Mouse (Mus musculus) layer of hippocampus, adult 2 months (tissue): ENCODE data around the gene Prss35. TPM values are rescaled to one million over a fixed set of nuclear protein-coding genes. Genes with fewer than 3 reads are reported as not detected.

ENCODE experiments used
- DNase-seq, 2 experiments: peaks; one replicate each; pipeline ENCODE4 v3.0.0; 2022; ENCODE audit warnings: low spot score in 2 of 2
- H3K27ac ChIP-seq: fragments of 200-600 bp; 2 replicates; pipeline ENCODE4 v1.8.1; 2022
- H3K4me3 ChIP-seq: fragments of 200-600 bp; 2 replicates; pipeline ENCODE4 v1.8.1; 2022; ENCODE audit warnings: mild to moderate bottlenecking
- CTCF ChIP-seq: fragments of 200-600 bp; conservative IDR thresholded peaks from 2 replicates; pipeline ENCODE4 v1.8.1; 2022; ENCODE audit warnings: antibody characterized with exemption, mild to moderate bottlenecking, moderate library complexity
- total RNA-seq, 2 experiments: library from RNA; stranded (reverse); gene quantifications; 2 replicates each; pipeline ENCODE4 v1.2.3; 2021

Gene Prss35
- total RNA-seq, 2 experiments from 2014 or later = 5.3 to 5.9 TPM

GRCm38 (mm10) chr9:86739971-86740370 is 3.5 kb upstream of the Prss35 start:
- no peak for TF ChIP-seq CTCF
- no peak for DNase-seq
- no peak overlapping the region for H3K27ac ChIP-seq
- H3K4me3 ChIP-seq = no peak overlapping the region

DNA sequence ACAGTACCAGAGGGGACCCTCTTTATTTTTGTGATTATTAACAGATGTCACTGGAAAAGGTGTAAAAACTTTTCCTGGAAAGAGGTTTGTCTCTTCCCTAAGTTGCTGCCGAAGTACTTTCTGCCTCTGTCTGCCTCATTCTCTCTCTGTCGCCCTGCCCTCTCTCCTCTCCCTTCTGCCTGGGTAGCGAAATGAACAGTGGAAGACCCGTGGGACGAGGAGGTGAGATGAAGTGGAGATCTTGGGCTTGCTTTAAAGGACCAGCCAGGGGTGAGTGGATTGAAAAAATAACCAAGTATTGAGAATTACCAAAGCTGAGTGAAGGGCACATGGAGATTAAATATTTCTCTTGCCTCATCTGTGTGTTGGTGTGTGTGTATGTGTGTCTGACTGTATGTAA is 592 bp downstream of the Prss35 start:
- TF ChIP-seq CTCF = no peak
- H3K27ac ChIP-seq = peak overlapping the region; percentile 6; the same call in 1 of the 2 replicates
- DNase-seq = no peak
- peak overlapping the region; percentile 43 for H3K4me3 ChIP-seq

- 0 out of 2 replicates have a peak overlapping the region, but pooled peaks have one; percentile 12 for H3K27ac ChIP-seq
- TF ChIP-seq CTCF = peak; percentile 96
- peak overlapping the region; percentile 9; the same call in 1 of the 2 replicates for H3K4me3 ChIP-seq
- DNase-seq = peak; percentile 72 to 90
Measured at GRCm38 (mm10) chr9:86745926-86746581, 2.6 kb downstream of the Prss35 start.

GRCm38 (mm10) chr9:86762477-86763376 is 19.3 kb downstream of the Prss35 start:
- no peak overlapping the region for H3K4me3 ChIP-seq
- TF ChIP-seq CTCF = no peak
- no peak for DNase-seq
- no peak overlapping the region for H3K27ac ChIP-seq

- DNase-seq = no peak
- no peak for TF ChIP-seq CTCF
- H3K4me3 ChIP-seq = no peak overlapping the region
- H3K27ac ChIP-seq = no peak overlapping the region
Measured at GRCm38 (mm10) chr9:86764002-86764401, 20.6 kb downstream of the Prss35 start.

- H3K4me3 ChIP-seq = no peak overlapping the region
- H3K27ac ChIP-seq = no peak overlapping the region
- TF ChIP-seq CTCF = no peak
- DNase-seq = no peak
Measured at GRCm38 (mm10) chr9:86766991-86767390, 23.5 kb downstream of the Prss35 start.

DNA sequence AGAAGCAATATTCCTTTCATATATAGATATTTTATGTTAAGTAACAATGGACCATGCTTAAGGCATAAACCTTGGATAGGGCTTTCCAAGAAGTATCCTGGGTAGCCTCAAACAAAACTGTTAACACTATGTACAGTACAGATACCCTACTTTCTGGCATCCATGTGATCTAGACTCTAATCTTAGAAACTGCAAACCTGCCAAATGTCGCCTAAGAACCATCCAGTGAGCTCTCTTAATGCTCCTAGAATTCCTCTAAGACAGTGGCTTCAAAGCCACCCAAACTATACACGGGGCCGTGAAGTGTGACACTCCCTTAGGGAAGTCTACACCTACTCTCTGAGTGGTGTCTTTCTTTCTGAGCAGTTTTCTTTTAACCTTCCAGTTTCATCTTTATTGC is 29.4 kb downstream of the Prss35 start:
- Histone ChIP-seq H3K27ac (no peak overlapping the region), H3K4me3 (no peak overlapping the region)
- no peak for TF ChIP-seq CTCF
- no peak for DNase-seq

DNA sequence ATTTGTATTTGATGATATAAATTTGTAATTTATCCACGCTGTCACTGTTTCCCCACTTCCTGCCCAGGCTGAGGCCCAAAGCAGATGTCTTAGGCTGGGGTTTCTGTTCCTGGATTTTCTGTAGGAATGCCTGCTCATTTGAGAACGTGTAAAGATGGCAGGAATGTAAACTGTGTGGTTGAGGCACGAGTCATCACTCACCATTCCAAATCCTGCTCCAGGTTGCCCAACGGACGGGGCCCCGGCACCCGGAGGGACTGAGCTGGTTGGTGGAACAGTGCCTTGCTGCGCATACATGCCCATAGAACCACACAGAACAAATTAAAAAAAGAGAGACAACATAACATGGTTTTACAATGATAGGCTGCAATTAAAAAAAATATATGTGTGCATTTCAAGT is 30.5 kb downstream of the Prss35 start:
- TF ChIP-seq CTCF = no peak
- DNase-seq = no peak
- Histone ChIP-seq H3K27ac (no peak overlapping the region), H3K4me3 (no peak overlapping the region)

DNA sequence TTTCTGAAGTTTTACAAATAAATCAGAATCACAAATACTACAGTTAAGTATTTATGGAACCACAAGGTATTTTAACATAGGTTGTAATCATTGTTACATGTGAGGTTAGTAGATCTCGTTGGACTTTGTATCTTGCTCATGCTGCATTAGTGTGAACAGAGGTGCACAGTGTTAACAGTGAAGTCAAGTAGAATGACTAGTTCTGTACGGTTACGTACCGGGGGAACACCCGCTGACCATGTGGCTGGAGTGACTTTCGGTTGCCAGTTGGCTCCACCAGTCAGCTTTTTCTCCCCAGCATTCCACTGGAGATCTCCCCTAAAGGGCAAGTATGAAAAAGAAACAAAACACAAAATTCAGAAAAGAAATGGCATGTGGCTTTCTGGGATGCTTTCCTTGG is 31.9 kb downstream of the Prss35 start:
- Histone ChIP-seq H3K4me3 (no peak overlapping the region), H3K27ac (no peak overlapping the region)
- peak in 1 of 2 experiments; percentile 3 for DNase-seq
- TF ChIP-seq CTCF = no peak

DNA sequence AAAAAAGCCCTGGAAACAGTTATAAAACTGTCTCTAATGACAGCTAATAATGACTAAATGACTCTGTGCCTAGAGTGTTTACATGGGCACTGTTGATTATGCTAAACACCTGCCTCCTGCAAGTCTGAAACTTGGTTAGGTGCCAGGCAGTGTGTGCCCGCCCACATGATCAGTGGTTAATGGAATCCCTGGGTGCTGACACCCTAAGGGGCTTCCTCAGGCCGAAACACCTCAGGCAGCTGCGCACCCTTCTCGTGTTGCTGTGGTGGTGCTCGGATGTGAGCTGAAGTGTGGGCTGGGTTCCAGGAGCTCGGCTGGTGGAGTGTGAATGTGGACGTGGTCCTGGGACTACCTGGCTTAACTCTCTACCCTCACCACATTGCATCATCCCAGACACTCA is 33.9 kb downstream of the Prss35 start:
- Histone ChIP-seq H3K27ac (no peak overlapping the region), H3K4me3 (no peak overlapping the region)
- DNase-seq = no peak
- TF ChIP-seq CTCF = no peak

- no peak for DNase-seq
- Histone ChIP-seq H3K27ac (no peak overlapping the region), H3K4me3 (no peak overlapping the region)
- no peak for TF ChIP-seq CTCF
Measured at GRCm38 (mm10) chr9:86778212-86778611, 34.8 kb downstream of the Prss35 start.

DNA sequence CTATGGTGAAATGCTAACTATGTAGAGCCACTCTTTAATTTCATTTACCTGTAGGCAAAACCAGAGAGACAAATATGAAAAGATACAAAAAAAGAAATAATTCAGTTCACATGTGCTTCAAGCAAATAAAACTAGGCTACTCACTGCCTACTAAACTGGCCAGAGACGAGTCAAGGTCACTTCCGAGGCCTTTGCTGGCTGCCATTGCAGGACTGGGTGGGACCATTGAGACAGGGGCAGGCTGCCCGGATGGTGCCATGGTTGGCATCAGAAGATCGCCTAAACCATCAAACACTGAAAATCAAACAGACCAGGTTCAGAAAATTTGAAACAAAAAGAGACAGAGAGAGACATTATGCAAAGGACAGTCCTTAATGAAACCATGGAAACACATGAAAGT is 38.0 kb downstream of the Prss35 start:
- Histone ChIP-seq H3K4me3 (no peak overlapping the region), H3K27ac (no peak overlapping the region)
- no peak for DNase-seq
- no peak for TF ChIP-seq CTCF

- H3K27ac ChIP-seq = no peak overlapping the region
- no peak for TF ChIP-seq CTCF
- no peak overlapping the region for H3K4me3 ChIP-seq
- no peak for DNase-seq
Measured at GRCm38 (mm10) chr9:86782836-86783235, 39.4 kb downstream of the Prss35 start.
